Mouse (Mus musculus) hindbrain, postnatal 0 days (tissue): ENCODE results near the gene Crhr1. TPM values are rescaled to one million over a fixed set of nuclear protein-coding genes. Genes with fewer than 3 reads are reported as not detected.

Source experiments
- ATAC-seq: fragments of 200-750 bp; cut with Nextera tagmentation; 2 replicates; pipeline ENCODE4 v1.8.0; 2017; ENCODE audit warnings: mild to moderate bottlenecking, moderate TSS enrichment, moderate library complexity
- DNase-seq: peaks from one replicate; pipeline ENCODE4 v3.0.0-alpha.2; 2015; ENCODE audit warnings: low spot score
- H3K27ac ChIP-seq: fragments of 300-500 bp; sonication (generic); 2 replicates; pipeline ENCODE4 v1.5.1; 2014; ENCODE audit warnings: mild to moderate bottlenecking
- H3K27me3 ChIP-seq: fragments of 300-500 bp; sonication (generic); 2 replicates; pipeline ENCODE4 v1.6.1; 2014; ENCODE audit warnings: low read length, mixed read lengths; ENCODE audit not compliant: insufficient read depth
- H3K36me3 ChIP-seq: fragments of 300-500 bp; sonication (generic); 2 replicates; pipeline ENCODE4 v1.6.1; 2014; ENCODE audit warnings: low read length, mixed read lengths; ENCODE audit not compliant: insufficient read depth
- H3K4me1 ChIP-seq: fragments of 300-500 bp; sonication (generic); 2 replicates; pipeline ENCODE4 v1.6.1; 2014; ENCODE audit warnings: antibody characterized with exemption, low read length, mixed read lengths; ENCODE audit not compliant: insufficient read depth
- H3K4me2 ChIP-seq: fragments of 300-500 bp; sonication (generic); 2 replicates; pipeline ENCODE4 v1.6.1; 2014; ENCODE audit warnings: low read depth, mild to moderate bottlenecking, low read length, moderate library complexity, mixed read lengths
- H3K4me3 ChIP-seq: fragments of 300-500 bp; sonication (generic); 2 replicates; pipeline ENCODE4 v1.5.1; 2014; ENCODE audit warnings: low read length
- H3K9ac ChIP-seq: fragments of 300-500 bp; sonication (generic); replicated peaks from 2 replicates; pipeline ENCODE4 v1.6.1; 2014; ENCODE audit warnings: mild to moderate bottlenecking, low read length, moderate library complexity, mixed read lengths
- H3K9me3 ChIP-seq: fragments of 300-500 bp; sonication (generic); 2 replicates; pipeline ENCODE4 v1.6.1; 2016; ENCODE audit warnings: low read length, mixed read lengths
- CTCF ChIP-seq: IDR thresholded peaks from 2 replicates; pipeline ENCODE4 v1.5.1; 2016; ENCODE audit warnings: antibody characterized with exemption, control low read depth, low read depth
- WGBS: fragments of 180-500 bp; shearing (Covaris S2); extraction: QIAGEN DNeasy Blood & Tissue Kit; methylation state at CpG from one replicate; pipeline ENCODE4 v1.1.7; 2014; 5-methylcytosine and 5-hydroxymethylcytosine counted together
- polyA plus RNA-seq: library from polyadenylated mRNA; unstranded; fragments of >200 nt; fragmentation: Nextera tagmentation; extraction: Ambion mirVana; gene quantifications from 2 replicates; pipeline ENCODE4 v1.2.1, GENCODE M21; 2015
- total RNA-seq: library from RNA; depleted of rRNA; stranded (reverse); fragments of >200 nt; gene quantifications from 2 replicates; pipeline ENCODE4 v1.2.3, GENCODE M21; 2014

Crhr1 gene
- total and polyA plus RNA-seq, 2 experiments from 2014 or later, result 6.8 to 28.0 TPM

GRCm38 (mm10) chr11:104150911-104151310, 18.3 kb downstream of the Crhr1 start:
- TF ChIP-seq CTCF, result no peak
- no peaks in the 10 kb centered on the region for H3K9me3 ChIP-seq
- H3K27me3 ChIP-seq, result no peaks in the 10 kb centered on the region
- DNase-seq (no peak), ATAC-seq (no peak)
- 51% methylated on average over 5 of the region's 5 CpGs for WGBS
- H3K4me3 ChIP-seq, result no peak overlapping the region
- no peaks in the 10 kb centered on the region for H3K36me3 ChIP-seq
- no peak overlapping the region for H3K9ac ChIP-seq
- H3K4me1 ChIP-seq, result 0 out of 2 replicates have a peak, but pooled peaks cover 2% of the 10 kb centered on the region
- no peak overlapping the region for H3K27ac ChIP-seq
- H3K4me2 ChIP-seq, result no peak overlapping the region

- Histone ChIP-seq H3K4me3 (no peak overlapping the region), H3K4me1 (peaks cover 17% of the 10 kb centered on the region), H3K27ac (no peak overlapping the region), H3K36me3 (no peaks in the 10 kb centered on the region), H3K27me3 (no peaks in the 10 kb centered on the region), H3K9me3 (no peaks in the 10 kb centered on the region), H3K9ac (no peak overlapping the region), H3K4me2 (no peak overlapping the region)
- DNase-seq (no peak), ATAC-seq (no peak)
- WGBS, result 53% methylated on average over 4 of the region's 4 CpGs
- TF ChIP-seq CTCF, result no peak
Observed at GRCm38 (mm10) chr11:104154332-104154731, 21.7 kb downstream of the Crhr1 start.

DNA sequence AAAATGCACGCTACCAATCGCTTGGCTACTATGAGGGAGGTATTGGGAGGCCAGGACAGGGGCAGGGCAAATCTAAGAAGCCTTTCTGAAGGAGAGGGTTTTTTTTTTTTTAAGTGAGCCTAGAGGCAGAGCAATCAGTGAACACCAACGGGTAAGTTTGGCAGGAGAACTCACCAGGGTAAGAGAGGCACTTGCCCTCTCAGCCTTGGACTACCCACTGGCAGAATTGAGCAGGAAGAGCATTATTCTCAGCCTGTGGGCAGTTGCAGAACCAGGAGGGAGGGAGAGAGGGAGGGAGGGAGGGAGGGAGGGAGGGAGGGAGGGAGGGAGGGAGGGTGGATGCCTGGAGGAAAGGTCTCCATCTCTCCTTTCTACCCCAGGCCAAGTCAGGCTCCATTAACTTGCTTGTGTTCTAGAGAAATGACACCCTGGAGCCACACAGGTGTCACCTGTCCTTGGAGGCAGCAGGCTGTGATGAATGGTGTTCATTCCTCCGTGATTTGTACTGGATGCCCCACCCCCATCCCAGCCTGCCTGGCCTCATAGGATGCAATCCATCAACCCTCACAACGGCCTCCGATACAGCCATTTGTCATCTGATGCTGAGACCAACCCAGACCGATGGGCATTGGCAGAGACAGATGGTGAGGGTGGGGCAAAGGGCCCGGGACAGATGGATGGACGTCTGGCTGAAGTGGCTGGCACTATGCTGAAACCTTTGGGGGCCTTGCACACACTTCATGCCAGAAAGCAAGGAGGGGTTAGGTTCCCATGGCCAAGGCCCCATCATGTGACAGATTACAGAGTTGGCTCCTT, 22.4 kb downstream of the Crhr1 start:
- H3K9ac ChIP-seq, result no peak overlapping the region
- 28% methylated on average over 9 of the region's 9 CpGs for WGBS
- peak; percentile 80 for DNase-seq
- ATAC-seq, result peak; percentile 73
- H3K9me3 ChIP-seq, result no peaks in the 10 kb centered on the region
- no peak overlapping the region for H3K27ac ChIP-seq
- no peaks in the 10 kb centered on the region for H3K36me3 ChIP-seq
- H3K4me2 ChIP-seq, result no peak overlapping the region
- peaks cover 17% of the 10 kb centered on the region for H3K4me1 ChIP-seq
- no peak for TF ChIP-seq CTCF
- no peaks in the 10 kb centered on the region for H3K27me3 ChIP-seq
- H3K4me3 ChIP-seq, result no peak overlapping the region

- no peak overlapping the region for H3K27ac ChIP-seq
- H3K4me1 ChIP-seq, result peaks cover 17% of the 10 kb centered on the region
- H3K4me2 ChIP-seq, result no peak overlapping the region
- no peak overlapping the region for H3K4me3 ChIP-seq
- H3K27me3 ChIP-seq, result no peaks in the 10 kb centered on the region
- no peaks in the 10 kb centered on the region for H3K36me3 ChIP-seq
- no peaks in the 10 kb centered on the region for H3K9me3 ChIP-seq
- no peak for TF ChIP-seq CTCF
- DNase-seq (no peak), ATAC-seq (no peak)
- H3K9ac ChIP-seq, result no peak overlapping the region
Observed at GRCm38 (mm10) chr11:104155899-104156298, 23.2 kb downstream of the Crhr1 start.

DNA sequence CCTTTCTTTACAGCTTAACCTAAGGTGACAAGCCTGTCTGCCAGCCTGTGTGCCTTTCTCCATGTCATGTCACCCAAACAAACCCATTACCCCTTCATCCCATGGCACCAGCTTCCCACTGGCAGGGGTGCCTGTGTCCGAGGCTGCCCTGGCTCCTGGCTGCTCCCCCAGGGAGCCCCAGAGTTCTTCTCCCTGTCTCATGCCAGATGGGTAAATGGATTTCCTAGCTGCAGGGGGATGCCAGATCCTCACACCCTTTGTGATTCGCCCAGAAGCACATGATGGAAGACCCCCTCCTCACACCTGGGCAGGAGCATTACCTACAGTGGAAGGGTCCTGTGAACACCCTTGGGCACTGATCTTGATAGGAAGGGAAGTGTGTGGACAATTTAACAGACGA, 23.7 kb downstream of the Crhr1 start:
- no peak overlapping the region for H3K4me2 ChIP-seq
- H3K36me3 ChIP-seq, result no peaks in the 10 kb centered on the region
- no peak overlapping the region for H3K4me3 ChIP-seq
- DNase-seq (no peak), ATAC-seq (no peak)
- no peaks in the 10 kb centered on the region for H3K27me3 ChIP-seq
- no peak overlapping the region for H3K9ac ChIP-seq
- TF ChIP-seq CTCF, result no peak
- WGBS, result 52% methylated on average over 3 of the region's 3 CpGs
- H3K9me3 ChIP-seq, result no peaks in the 10 kb centered on the region
- H3K4me1 ChIP-seq, result peaks cover 17% of the 10 kb centered on the region
- no peak overlapping the region for H3K27ac ChIP-seq

GRCm38 (mm10) chr11:104157603-104158259, 25.1 kb downstream of the Crhr1 start:
- Histone ChIP-seq H3K9ac (peak overlapping the region; percentile 52), H3K36me3 (no peaks in the 10 kb centered on the region), H3K27ac (peak overlapping the region; percentile 84), H3K4me3 (peak overlapping the region; percentile 36), H3K27me3 (no peaks in the 10 kb centered on the region), H3K4me1 (peaks cover 17% of the 10 kb centered on the region), H3K9me3 (no peaks in the 10 kb centered on the region), H3K4me2 (peak overlapping the region; percentile 74)
- peak; percentile 89 for ATAC-seq
- peak; percentile 92 for DNase-seq
- peak; percentile 67 for TF ChIP-seq CTCF
- 2% methylated on average over 22 of the region's 23 CpGs for WGBS
